Mouse (Mus musculus): ENCODE results near the gene Epb41l5. TPM values are rescaled to one million over a fixed set of nuclear protein-coding genes. Genes with fewer than 3 reads are reported as not detected.

The Epb41l5 gene
- 43.4 and 80.2 TPM in 2 replicates for polyA plus RNA-seq (2014; fragmentation: Nextera tagmentation; extraction: Ambion mirVana)

- WGBS, result under 1% methylated on average over 85 of the region's 86 CpGs
- Histone ChIP-seq H3K9ac (ENCODE audit: low read depth, low read length) (peak within 1 kb of the TSS; percentile 71), H3K4me3 (ENCODE audit: low read length) (peak within 1 kb of the TSS; percentile 62), H3K27me3 (ENCODE audit: control insufficient read depth, insufficient read depth, low read length) (no peaks in the 10 kb centered on the region), H3K9me3 (ENCODE audit: control insufficient read depth, low read length) (no peaks in the 10 kb centered on the region), H3K27ac (ENCODE audit: low read depth, low read length) (peak within 1 kb of the TSS; percentile 85), H3K4me2 (replicated peaks; ENCODE audit: low read depth, low read length) (peak within 1 kb of the TSS; percentile 67), H3K36me3 (ENCODE audit: control insufficient read depth, insufficient read depth, low read length) (no peaks in the 10 kb centered on the region), H3K4me1 (ENCODE audit: control insufficient read depth, insufficient read depth, low read length) (peaks cover 8% of the 10 kb centered on the region)
- peak; percentile 97 for ATAC-seq (ENCODE audit: low FRiP score, low TSS enrichment)
Observed at GRCm38 (mm10) chr1:119648205-119649111, at the start of gene Epb41l5. Epb41l5 (minus strand) TSS chr1:119649000.

- H3K4me3 ChIP-seq (ENCODE audit: low read length), result no peak overlapping the region
- H3K9ac ChIP-seq (ENCODE audit: low read depth, low read length), result no peak overlapping the region
- no peak overlapping the region for H3K27ac ChIP-seq (ENCODE audit: low read depth, low read length)
- no peaks in the 10 kb centered on the region for H3K27me3 ChIP-seq (ENCODE audit: control insufficient read depth, insufficient read depth, low read length)
- H3K36me3 ChIP-seq (ENCODE audit: control insufficient read depth, insufficient read depth, low read length), result peaks cover 12% of the 10 kb centered on the region; the same call in 1 of the 2 replicates
- no peaks in the 10 kb centered on the region for H3K4me1 ChIP-seq (ENCODE audit: control insufficient read depth, insufficient read depth, low read length)
- ATAC-seq (ENCODE audit: low FRiP score, low TSS enrichment), result no peak
- WGBS, result 96% methylated on average over 1 of the region's 1 CpGs
- H3K4me2 ChIP-seq (replicated peaks; ENCODE audit: low read depth, low read length), result no peak overlapping the region
- no peaks in the 10 kb centered on the region for H3K9me3 ChIP-seq (ENCODE audit: control insufficient read depth, low read length)
Observed at GRCm38 (mm10) chr1:119696860-119697259, 48.1 kb upstream of the Epb41l5 start.

GRCm38 (mm10) chr1:119685773-119686558, 37.2 kb upstream of the Epb41l5 start:
- no peak overlapping the region for H3K27ac ChIP-seq (ENCODE audit: low read depth, low read length)
- peaks cover 12% of the 10 kb centered on the region for H3K36me3 ChIP-seq (ENCODE audit: control insufficient read depth, insufficient read depth, low read length)
- H3K9me3 ChIP-seq (ENCODE audit: control insufficient read depth, low read length), result no peaks in the 10 kb centered on the region
- H3K4me3 ChIP-seq (ENCODE audit: low read length), result no peak overlapping the region
- no peak for ATAC-seq (ENCODE audit: low FRiP score, low TSS enrichment)
- no peaks in the 10 kb centered on the region for H3K27me3 ChIP-seq (ENCODE audit: control insufficient read depth, insufficient read depth, low read length)
- H3K4me2 ChIP-seq (replicated peaks; ENCODE audit: low read depth, low read length), result no peak overlapping the region
- no peak overlapping the region for H3K9ac ChIP-seq (ENCODE audit: low read depth, low read length)
- no peaks in the 10 kb centered on the region for H3K4me1 ChIP-seq (ENCODE audit: control insufficient read depth, insufficient read depth, low read length)
- WGBS, result 93% methylated on average over 3 of the region's 3 CpGs

GRCm38 (mm10) chr1:119681663-119682213, 32.9 kb upstream of the Epb41l5 start:
- ATAC-seq (ENCODE audit: low FRiP score, low TSS enrichment), result no peak
- H3K27ac ChIP-seq (ENCODE audit: low read depth, low read length), result no peak overlapping the region
- no peaks in the 10 kb centered on the region for H3K4me1 ChIP-seq (ENCODE audit: control insufficient read depth, insufficient read depth, low read length)
- peaks cover 18% of the 10 kb centered on the region for H3K36me3 ChIP-seq (ENCODE audit: control insufficient read depth, insufficient read depth, low read length)
- no peaks in the 10 kb centered on the region for H3K27me3 ChIP-seq (ENCODE audit: control insufficient read depth, insufficient read depth, low read length)
- H3K9ac ChIP-seq (ENCODE audit: low read depth, low read length), result no peak overlapping the region
- no peak overlapping the region for H3K4me3 ChIP-seq (ENCODE audit: low read length)
- H3K9me3 ChIP-seq (ENCODE audit: control insufficient read depth, low read length), result no peaks in the 10 kb centered on the region
- H3K4me2 ChIP-seq (replicated peaks; ENCODE audit: low read depth, low read length), result no peak overlapping the region
- 74% methylated on average over 2 of the region's 2 CpGs for whole genome bisulfite sequencing

GRCm38 (mm10) chr1:119674984-119675383, 26.2 kb upstream of the Epb41l5 start:
- Histone ChIP-seq H3K4me3 (ENCODE audit: low read length) (no peak overlapping the region), H3K27me3 (ENCODE audit: control insufficient read depth, insufficient read depth, low read length) (no peaks in the 10 kb centered on the region), H3K27ac (ENCODE audit: low read depth, low read length) (no peak overlapping the region), H3K36me3 (ENCODE audit: control insufficient read depth, insufficient read depth, low read length) (peaks cover 14% of the 10 kb centered on the region), H3K4me2 (replicated peaks; ENCODE audit: low read depth, low read length) (no peak overlapping the region), H3K9me3 (ENCODE audit: control insufficient read depth, low read length) (no peaks in the 10 kb centered on the region), H3K4me1 (ENCODE audit: control insufficient read depth, insufficient read depth, low read length) (no peaks in the 10 kb centered on the region), H3K9ac (ENCODE audit: low read depth, low read length) (no peak overlapping the region)
- 0 out of 2 replicates have a peak, but pooled peaks have one; percentile 66 for ATAC-seq (ENCODE audit: low FRiP score, low TSS enrichment)
- 80% methylated on average over 1 of the region's 1 CpGs for WGBS

GRCm38 (mm10) chr1:119666904-119667303, 18.1 kb upstream of the Epb41l5 start:
- Histone ChIP-seq H3K27ac (ENCODE audit: low read depth, low read length) (no peak overlapping the region), H3K36me3 (ENCODE audit: control insufficient read depth, insufficient read depth, low read length) (peaks cover 7% of the 10 kb centered on the region; the same call in 1 of the 2 replicates), H3K4me1 (ENCODE audit: control insufficient read depth, insufficient read depth, low read length) (no peaks in the 10 kb centered on the region), H3K9me3 (ENCODE audit: control insufficient read depth, low read length) (no peaks in the 10 kb centered on the region), H3K9ac (ENCODE audit: low read depth, low read length) (no peak overlapping the region), H3K4me2 (replicated peaks; ENCODE audit: low read depth, low read length) (no peak overlapping the region), H3K4me3 (ENCODE audit: low read length) (no peak overlapping the region), H3K27me3 (ENCODE audit: control insufficient read depth, insufficient read depth, low read length) (no peaks in the 10 kb centered on the region)
- ATAC-seq (ENCODE audit: low FRiP score, low TSS enrichment), result no peak
- 95% methylated on average over 7 of the region's 7 CpGs for WGBS

- H3K9me3 ChIP-seq (ENCODE audit: control insufficient read depth, low read length), result no peaks in the 10 kb centered on the region
- no peaks in the 10 kb centered on the region for H3K27me3 ChIP-seq (ENCODE audit: control insufficient read depth, insufficient read depth, low read length)
- no peaks in the 10 kb centered on the region for H3K4me1 ChIP-seq (ENCODE audit: control insufficient read depth, insufficient read depth, low read length)
- H3K27ac ChIP-seq (ENCODE audit: low read depth, low read length), result no peak overlapping the region
- no peak overlapping the region for H3K4me2 ChIP-seq (replicated peaks; ENCODE audit: low read depth, low read length)
- H3K9ac ChIP-seq (ENCODE audit: low read depth, low read length), result no peak overlapping the region
- no peak overlapping the region for H3K4me3 ChIP-seq (ENCODE audit: low read length)
- H3K36me3 ChIP-seq (ENCODE audit: control insufficient read depth, insufficient read depth, low read length), result no peaks in the 10 kb centered on the region
- no peak for ATAC-seq (ENCODE audit: low FRiP score, low TSS enrichment)
- 95% methylated on average over 2 of the region's 2 CpGs for WGBS
Observed at GRCm38 (mm10) chr1:119654307-119654706, 5.5 kb upstream of the Epb41l5 start.

GRCm38 (mm10) chr1:119650386-119650785, 1.6 kb upstream of the Epb41l5 start:
- Histone ChIP-seq H3K4me1 (ENCODE audit: control insufficient read depth, insufficient read depth, low read length) (peaks cover 7% of the 10 kb centered on the region), H3K4me3 (ENCODE audit: low read length) (no peak overlapping the region), H3K9ac (ENCODE audit: low read depth, low read length) (no peak overlapping the region), H3K36me3 (ENCODE audit: control insufficient read depth, insufficient read depth, low read length) (no peaks in the 10 kb centered on the region), H3K4me2 (replicated peaks; ENCODE audit: low read depth, low read length) (no peak overlapping the region), H3K9me3 (ENCODE audit: control insufficient read depth, low read length) (no peaks in the 10 kb centered on the region), H3K27me3 (ENCODE audit: control insufficient read depth, insufficient read depth, low read length) (no peaks in the 10 kb centered on the region), H3K27ac (ENCODE audit: low read depth, low read length) (no peak overlapping the region)
- 94% methylated on average over 5 of the region's 5 CpGs for WGBS
- ATAC-seq (ENCODE audit: low FRiP score, low TSS enrichment), result no peak

Data from kidney, embryonic 14.5 days (tissue).